Mouse (Mus musculus) brain, embryonic 18.5 days (tissue): ENCODE measurements around the gene Foxp1.

Source experiments
- DNase-seq: peaks from one replicate; pipeline ENCODE4 v3.0.0-alpha.2; 2012; ENCODE audit warnings: low read depth, low spot score

Gene Foxp1

DNA sequence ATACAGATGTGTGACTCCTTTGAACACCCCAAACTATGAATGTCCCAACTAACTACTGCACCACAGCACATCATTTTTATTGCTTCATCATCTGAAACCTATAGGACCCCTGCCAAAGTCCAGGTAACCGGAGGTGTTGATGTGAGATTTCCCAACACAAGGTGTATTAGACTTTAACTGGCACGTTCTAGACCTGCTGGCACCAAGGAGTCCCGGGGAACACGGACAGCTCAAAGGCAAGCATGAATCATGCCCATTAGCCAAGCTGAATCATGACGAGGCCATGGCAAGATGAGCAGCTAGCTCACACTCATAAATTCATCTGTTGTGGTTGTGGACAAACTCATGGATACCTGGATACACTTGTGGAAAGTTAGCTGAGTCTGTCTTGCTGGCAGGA, 568.1 kb downstream of the Foxp1 start:
- DNase-seq = no peak

DNA sequence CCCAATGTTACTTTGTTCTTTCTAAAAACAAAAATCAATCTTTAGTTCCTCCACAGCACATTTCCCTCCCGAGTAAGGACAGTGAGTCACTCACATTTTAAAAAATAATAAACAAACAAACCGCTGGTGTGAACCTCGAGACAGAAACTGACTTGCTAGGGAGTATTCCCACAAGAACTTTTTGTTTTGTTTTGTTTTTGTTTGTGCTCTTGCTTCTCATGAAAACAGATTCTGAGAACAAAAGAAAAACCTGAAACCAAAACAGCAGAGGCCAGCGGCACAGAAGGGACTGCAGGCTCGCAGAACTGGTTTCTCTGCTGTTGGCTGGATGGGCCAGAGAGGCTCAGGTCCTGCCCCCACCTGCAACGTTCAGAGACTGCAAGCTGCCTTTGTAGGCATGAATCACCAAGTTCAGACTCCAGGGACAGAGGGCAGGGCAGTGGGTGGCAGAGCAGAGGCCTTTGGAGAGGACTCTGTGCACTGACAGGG, 572.8 kb downstream of the Foxp1 start:
- DNase-seq = no peak

DNA sequence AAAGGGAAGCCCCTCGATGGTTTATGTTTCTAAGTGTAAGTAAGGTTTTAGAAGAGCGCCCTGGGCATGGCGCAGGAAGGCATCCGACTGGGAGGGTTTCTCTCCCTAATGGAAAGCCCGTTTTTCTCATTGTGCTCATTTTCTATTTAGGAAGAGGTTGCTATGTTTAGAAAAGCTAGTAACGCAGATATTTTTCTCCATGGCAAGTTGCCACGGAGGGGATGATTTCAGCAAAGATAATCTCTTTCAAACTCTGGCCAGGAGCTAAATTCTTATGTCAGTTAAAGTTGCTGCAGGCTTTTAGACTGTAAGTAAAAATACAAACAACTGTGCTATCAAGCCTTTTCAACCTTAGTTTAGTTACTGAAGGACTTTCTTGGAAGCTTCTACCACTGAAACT, 573.2 kb downstream of the Foxp1 start:
- no peak for DNase-seq

DNA sequence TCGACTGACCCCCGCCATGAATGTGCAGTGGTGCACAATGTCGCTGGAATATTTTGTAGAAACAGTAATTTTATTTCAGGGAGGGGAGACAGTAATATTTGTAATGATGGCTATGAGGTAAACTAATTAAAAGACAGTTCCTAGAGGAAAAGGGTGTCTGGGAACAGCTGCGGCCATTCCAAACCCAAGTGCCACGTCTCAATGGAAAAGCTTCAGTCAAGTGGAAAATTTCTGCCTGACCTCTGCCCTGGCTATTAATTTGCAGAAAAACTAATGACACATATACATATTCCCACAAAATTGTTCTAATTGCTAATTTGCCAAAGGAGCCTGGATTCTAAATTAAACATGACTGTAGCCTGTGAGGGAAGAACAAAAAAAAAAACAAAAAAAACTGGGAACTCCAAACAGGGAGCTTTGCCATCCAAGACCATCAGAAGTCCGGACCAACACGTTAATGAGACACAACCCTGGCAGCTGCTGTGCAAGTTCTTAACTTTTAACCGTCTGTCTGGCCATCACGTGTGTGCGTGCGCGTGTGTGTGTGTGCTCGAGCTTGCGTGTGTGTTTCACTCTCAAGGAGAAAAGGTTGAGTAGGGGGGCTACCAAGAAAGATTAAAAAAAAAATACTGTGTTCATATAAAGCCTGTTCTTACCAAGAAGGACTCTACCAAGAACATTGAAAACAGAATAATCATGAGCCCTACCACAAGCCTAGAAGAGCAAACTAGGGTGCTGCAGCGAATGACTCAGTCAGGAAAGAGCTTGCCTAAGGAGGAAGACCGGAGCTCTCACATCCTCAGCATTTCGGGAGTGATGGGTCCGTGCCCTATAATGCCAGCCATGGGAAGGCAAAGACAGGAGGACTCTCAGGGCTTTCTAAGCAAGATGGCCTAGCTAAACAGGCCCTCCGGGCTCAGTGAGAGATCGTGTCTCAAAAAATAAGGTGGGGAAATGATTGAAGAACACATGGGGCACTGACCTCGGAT, 574.1 kb downstream of the Foxp1 start:
- DNase-seq = no peak

DNA sequence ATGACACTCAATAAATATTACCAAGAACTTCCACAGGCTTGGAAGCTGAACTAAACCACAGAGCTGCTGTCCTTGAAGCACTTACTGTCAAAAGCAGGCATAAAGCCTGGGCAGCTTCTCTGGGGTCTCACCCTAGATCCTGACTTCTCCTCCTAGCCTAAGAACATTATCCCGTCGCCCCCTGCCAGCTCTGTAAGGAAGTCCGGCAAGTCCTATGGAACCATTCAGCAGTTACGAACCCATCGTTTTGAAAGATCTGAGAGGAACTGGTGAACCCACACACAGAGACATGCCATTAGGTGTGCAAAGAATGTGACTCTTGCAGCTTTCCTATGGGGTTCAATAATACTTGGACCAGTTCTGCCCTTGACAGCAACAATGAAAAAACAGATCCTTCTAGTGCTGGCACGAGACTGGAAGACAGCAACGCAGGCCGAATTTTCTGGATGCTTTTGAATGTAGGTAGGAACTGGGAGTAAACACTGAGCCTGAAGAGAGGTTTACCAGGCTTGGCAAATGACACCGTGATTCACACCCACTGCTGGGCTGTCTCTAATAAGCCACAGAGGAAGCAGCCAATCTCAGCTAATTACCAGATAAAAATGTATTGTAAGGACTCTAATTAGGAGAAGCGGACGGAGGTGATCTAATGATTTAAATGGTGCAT, 574.9 kb downstream of the Foxp1 start:
- DNase-seq = no peak

DNA sequence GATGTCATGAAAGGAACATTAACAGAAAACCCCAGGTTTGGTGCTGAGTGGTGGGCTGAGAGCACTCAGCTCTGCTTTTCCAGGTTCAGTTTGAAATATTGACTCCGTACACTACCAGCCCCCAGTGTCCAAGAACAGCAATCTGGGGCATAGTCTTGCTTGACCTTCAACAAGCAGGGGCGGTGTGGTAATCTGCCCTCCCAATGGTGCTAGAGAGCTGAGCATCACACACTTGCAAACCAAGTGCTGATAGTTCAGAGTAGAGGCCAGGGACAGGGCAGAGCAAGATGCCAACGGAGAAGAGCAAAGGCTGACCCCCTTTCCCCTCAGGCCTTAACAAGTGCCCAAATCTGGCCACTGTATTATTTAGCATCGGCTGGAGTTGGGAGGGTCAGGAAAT, 575.8 kb downstream of the Foxp1 start:
- DNase-seq = no peak

DNA sequence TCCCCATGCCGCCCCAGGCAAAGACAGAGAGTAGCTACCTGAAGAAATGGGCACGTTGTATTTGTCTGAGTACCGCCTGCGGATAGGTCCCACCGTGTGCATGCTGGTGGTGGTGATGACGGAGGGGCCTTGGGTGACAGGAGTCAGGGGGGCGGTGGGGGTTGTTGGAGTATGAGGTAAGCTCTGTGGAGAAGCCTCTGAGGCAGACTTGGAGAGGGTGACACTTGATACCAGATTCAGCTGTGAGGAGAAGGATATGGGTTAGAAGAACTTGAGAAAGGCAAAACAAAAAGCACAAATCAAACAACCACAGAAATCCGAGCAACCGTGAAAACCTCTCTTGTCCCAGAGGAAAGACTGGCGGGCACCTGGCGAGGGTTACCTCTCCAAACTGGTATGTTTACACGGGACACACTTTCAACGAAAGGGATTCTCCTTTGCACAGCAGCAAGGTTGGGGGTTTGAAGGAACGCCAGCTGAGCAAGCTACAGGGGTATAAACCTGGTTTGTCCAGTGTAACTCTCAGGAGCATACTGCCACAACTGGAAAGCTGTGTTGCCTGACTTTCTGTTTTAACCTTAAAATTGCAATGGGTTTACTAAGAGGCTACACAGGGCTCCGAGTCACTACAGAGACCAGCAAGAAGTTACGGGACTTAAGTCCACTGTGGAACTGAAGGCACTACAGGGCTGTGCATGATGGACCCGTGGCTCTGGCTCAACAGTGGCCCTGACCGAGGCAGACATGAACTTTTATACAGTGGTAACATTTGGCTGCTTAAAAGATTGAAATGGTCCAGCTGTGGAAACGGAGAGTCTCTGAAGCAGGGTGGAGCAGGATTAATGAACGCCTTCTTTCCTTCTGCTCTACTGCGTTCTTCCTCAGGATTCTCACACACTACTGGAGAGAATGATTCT, 576.8 kb downstream of the Foxp1 start:
- no peak for DNase-seq

DNA sequence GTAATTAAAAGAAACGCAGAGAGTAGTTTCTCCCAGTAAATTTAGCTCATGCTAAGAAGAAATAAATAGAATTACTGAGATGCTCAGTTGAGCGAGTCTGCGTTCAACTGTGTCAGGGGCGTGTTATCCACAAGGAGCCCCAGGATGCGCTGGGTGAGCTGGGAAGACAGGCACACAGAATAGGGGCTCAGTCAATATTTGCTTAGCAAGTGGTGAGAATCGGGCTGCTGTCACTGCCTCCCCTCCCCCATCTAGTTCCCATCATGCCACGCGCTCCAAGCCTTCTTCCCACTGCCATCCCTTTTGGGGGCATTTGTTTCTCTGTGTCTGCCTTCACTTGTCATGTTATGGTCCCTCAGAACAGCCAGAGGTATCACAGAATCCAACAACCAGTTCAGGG, 584.2 kb downstream of the Foxp1 start:
- DNase-seq = no peak

DNA sequence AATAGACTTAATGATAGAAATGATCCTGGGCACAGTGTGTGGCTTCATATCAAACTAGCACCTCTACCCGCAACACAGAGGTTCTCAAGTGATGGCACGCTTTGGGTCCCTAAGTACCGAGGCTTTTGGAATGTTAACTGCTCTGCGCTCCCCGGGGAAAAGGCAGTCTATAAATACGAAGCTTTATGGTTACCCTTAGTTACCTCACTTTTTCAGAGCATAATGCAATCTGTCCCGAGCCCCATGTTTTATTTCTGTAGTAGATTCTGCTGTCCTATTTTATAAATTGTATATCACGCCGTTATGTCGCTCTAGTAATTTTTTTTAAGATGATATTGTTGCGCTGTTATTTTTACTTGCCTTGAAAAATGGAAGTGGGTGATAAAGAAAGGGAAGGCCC, 585.0 kb downstream of the Foxp1 start:
- DNase-seq = no peak

DNA sequence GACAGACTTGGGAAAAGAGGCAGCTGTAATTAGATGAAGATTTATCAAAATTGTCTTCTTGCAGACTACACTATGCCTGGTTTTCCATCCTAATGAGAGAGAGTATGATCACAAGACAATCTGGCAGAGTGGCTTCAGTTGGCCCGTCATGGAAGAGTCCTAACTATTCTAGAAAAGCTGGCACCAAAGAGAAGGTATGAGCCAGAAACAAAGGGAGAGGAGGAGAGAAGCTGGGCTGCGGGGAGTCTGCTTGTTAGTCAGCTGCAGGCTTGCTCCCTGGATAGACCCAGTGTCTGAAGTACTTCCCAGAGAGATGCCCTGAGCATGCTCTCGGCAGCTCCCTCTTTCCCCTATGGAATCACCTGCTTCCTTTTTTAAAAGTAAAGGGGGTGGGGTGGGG, 586.1 kb downstream of the Foxp1 start:
- DNase-seq = no peak

DNA sequence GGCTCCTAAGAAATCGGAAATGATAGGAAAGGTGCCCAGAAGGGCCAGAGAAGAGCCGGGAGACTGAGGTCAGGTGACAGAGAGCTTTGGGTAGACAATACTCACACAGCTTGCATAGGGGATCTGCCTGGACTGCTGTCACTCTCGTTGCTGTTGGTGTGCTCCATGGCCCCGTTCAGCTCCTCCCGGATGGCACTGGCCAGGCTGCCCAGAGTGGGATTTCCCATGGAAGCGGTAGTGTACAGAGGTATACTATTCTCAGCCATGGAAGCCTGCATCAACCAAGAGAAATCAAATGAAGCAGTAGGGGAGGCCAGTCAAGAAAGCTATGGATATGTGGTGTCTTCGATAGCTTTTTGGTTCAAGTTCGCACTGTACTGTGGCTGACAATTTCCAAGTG, 587.4 kb downstream of the Foxp1 start:
- DNase-seq = no peak

DNA sequence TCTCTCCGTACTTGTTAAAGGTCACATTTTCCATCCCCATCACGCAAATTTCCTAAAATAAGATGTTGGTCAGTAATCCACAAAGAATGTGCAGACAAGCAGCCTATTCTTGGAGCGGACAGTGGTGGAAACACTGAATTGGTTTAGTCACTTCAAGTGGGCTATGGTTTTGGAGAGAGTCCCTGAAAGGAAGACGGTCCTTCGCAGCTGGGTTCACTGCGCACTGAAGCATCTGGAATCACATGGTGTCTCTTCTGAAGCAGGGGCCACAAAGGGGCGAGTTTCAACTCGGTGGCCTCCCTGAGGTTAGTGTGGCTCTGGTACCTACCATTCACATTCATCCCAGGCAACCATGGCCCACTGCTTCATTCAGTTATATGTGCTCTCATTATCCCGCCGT, 588.1 kb downstream of the Foxp1 start:
- no peak for DNase-seq

DNA sequence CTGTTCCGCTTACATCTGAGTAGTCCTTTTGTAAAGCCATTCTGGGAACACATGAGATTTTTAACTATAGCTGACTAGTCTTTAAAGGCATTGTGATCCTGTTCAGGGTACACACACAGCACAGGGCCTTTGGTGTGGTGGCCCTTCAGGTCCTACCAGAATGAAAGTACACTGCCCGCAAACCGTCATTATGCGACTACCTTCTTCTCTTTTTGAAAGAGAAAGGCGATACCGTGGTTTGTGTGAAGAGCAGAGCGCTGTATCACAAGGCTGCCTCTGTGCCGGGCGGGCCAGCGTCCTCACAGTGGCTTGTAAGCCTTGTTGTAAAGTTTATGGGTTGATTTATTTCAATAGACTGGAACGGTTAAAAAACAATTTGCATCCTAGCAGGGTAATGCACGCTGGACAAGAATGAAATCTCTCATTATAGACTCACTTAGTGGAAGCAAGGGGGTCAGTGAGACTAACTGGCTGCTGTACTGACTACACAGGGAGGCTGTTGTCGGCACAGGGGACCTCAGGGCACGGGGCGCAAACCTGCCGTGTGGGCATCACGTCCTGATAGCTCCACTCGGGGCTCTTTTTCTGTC, 589.3 kb downstream of the Foxp1 start:
- DNase-seq = no peak

DNA sequence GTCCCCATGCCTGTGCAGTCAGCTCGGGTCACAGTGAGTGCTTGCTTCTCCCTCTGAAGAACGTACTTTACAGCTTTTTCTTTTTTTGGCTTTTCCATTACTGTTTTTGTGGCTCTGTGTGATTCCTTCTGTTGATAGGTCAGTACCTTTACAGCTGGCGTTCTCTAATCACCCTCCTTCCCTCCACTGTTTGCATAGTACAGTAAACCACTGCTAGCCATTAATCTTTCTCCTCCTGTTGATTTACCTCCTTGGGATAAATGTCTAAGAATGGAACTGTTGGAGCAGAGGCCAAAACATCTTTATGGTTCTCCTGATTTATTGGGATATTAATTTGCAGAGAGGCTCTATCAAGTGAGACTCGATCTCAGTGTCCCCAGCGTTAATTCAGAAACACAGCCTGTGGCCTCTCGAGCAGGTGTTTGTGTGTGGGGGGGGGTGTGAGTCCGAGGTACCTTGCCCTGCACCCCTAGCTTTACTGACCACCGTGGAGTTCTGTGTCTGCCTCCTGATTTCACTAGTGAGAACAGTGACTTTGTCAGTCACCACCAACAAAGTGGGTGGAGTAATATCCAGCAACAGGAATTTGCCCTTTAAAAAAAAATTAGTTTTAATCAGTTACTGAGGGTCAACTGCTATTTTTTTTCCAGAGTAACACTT, 590.5 kb downstream of the Foxp1 start:
- no peak for DNase-seq

DNA sequence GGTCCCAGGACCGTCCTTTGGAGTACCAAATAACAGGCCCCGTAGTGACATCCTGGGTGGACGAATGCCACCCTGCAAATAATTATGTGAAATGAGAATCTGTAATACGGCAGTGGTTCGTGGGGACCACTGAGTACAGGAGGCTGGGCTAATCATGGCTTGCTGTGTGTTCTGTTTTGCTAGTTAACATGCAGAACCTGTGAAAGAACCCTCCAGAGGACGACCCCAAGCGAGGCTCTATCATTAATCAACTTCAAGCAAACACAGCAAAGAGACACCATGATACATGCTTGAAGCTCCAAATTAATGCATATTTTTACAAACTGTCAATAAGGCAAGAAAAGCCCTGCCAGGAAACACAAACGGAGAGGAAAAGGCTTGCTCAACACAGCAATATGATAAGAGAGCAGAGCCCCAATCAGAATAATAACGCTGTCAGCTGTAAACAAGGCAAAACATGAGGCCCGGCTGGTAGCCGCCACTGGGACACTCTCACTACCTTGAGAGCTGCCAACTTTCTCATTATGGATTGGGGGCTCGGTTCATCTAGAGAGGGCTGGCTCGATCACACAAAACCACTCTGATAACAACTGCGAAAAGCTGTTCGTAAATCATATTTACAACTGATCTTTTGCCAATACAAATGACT, 591.7 kb downstream of the Foxp1 start:
- no peak for DNase-seq

DNA sequence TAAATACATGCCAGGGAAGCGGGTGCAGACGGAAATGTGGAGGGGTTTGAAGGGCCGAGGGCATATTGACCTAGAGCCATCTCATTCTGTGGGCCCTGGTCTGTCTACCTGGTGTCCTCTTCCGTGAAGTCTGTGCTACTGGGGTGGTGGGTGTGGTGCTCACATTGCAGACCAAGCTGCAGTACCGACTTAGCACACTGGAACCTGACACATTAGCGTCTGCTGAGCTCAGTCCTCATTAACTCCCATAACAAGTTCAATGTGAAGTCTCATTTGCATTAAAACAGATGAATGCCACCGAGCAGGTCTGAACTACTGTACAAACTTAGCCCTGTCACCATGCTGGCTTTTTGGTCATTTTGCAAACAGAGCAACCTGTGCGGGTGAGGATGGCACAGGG, 594.2 kb downstream of the Foxp1 start:
- DNase-seq = no peak

DNA sequence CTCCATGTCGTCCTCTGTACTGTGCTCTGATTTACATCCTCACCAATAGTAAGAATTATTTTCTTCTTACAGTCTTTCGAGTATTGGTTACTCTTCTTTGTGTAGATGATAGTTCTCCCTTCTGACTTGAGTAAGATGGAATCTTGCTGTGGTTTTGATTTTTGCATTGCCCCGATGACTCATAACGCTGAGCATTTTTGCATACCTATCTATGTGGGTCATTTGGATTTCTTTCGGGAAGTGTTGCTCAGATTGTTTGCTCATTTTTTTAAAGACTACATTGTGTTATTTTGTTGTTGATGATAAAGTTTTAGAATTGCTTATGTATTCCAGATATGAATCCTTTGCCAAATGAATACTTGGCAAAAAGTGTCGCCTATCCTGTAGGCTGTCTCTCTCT, 621.3 kb downstream of the Foxp1 start:
- no peak for DNase-seq

DNA sequence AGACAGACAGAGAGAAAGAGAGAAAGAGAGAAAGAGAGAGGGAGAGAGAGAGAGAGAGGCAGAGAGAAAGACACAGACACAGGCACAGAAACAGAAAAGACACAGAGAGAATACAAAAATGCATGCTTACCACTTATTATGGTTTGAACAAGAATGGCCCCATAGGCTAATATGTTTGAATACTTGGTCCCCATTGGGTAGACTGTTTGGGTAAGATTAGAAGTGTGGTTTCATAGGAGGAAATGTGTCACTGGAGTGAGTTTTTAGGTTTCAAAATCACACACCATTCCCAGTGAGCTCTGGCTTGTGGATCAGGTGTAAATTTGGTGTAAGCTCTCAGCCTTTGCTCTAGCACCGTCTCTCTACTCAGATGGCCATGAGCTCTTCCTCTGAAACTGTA, 644.3 kb downstream of the Foxp1 start:
- no peak for DNase-seq

DNA sequence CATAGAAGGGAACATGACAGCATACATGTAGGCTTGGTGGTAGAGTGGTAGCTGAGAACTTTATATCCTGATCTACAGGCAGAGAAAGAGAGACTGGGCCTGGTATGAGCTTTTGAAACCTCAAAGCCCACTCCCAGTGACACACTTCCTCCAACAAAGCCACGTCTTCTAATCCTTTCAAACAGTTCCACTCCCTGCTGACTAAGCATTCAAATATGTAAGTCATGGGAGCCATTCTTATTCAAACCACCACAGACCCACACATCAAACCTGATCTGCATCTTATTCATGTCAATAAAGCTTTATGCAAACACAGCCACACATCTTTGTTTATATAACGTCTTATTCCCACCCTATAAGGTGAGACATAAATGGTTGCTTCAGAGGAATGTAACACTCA, 646.1 kb downstream of the Foxp1 start:
- no peak for DNase-seq
